Mouse (Mus musculus): ENCODE data around the gene Ifit2. TPM values are rescaled to one million over a fixed set of nuclear protein-coding genes. Genes with fewer than 3 reads are reported as not detected.

Gene Ifit2
- 8.9 and 9.2 TPM in 2 replicates for total RNA-seq (2014; fragmentation: Nextera tagmentation)
- total RNA-seq (2017) = 17.8 and 19.6 TPM in 2 replicates

GRCm38 (mm10) chr19:34550534-34551223, at the start of gene Ifit2:
Gene Ifit2, plus strand, starts transcription at chr19:34550694.
- peak; percentile 95 for ATAC-seq (replicated peaks; ENCODE audit: poor library complexity, severe bottlenecking)

- peak; percentile 97 for ATAC-seq (replicated peaks; ENCODE audit: poor library complexity, severe bottlenecking)
Measured at GRCm38 (mm10) chr19:34500763-34501162, 49.7 kb upstream of the Ifit2 start.

DNA sequence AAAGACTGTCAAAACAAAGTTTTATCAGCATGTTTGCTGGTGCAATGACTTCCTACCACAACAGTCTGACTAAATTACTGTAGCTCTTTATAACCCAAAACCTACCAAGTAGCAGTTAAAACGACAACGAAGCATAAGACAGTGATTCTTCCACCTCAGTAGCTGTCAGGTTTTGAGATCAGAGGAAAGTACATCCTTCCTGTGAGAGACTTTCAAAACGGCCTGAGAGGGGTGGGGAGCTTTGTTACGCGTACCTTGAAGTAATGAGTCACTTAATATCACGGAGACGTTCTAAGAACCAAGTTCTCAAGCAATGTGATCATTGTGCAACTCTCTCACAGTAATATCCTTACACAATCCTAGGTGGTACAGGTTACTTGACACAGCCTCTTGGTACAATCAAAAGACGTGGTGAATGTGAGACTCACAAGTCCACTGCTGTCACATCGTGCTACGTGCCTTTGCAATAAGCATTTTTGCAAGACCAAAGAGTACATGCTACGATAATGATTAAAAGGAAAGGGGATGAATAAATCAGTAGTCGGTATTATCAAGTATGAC, 45.3 kb upstream of the Ifit2 start:
- ATAC-seq (replicated peaks; ENCODE audit: poor library complexity, severe bottlenecking) = no peak

DNA sequence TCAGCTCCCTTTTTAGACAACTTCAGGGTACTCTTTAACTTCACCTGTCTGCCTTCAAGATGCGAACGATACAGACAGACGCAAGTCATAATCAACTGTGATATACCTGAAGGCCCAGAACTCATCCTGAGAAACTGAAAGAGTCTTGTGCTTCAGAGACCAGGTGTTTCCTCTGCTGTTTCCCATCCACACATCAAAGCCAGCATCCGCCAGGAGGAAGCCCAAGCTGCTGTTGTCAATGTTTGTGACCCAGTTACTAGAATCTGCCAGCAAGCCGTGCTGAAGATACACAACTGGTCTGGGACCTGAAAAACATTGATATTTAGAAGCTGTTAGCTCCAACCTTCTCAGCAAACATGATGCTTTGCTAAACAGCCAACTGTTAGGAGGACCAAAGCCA, 39.8 kb upstream of the Ifit2 start:
- no peak for ATAC-seq (replicated peaks; ENCODE audit: poor library complexity, severe bottlenecking)

GRCm38 (mm10) chr19:34511528-34511927, 39.0 kb upstream of the Ifit2 start:
- ATAC-seq (replicated peaks; ENCODE audit: poor library complexity, severe bottlenecking) = no peak

DNA sequence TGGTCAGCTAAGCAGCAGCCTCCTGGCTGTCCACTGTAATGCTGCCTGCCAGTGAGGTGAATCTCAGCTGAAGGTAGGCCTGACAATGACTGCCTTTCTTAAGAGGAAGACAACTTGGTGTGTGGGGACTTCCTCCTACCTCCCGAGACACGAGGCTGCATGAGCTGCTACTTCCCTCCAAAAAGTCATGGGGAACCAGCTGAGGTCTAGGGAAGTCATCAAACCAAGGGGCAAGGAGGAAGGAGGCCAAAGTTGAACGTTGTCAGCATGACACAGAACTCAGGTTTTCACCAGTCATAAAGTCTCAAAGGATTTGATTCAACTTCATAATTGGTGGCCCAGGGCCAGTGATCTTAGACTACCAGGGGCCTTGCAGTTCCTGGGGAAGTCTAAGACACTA, 34.8 kb upstream of the Ifit2 start:
- peak; percentile 82 for ATAC-seq (replicated peaks; ENCODE audit: poor library complexity, severe bottlenecking)

- ATAC-seq (replicated peaks; ENCODE audit: poor library complexity, severe bottlenecking) = no peak
Measured at GRCm38 (mm10) chr19:34516346-34516745, 34.1 kb upstream of the Ifit2 start.

- ATAC-seq (replicated peaks; ENCODE audit: poor library complexity, severe bottlenecking) = no peak
Measured at GRCm38 (mm10) chr19:34517197-34517596, 33.3 kb upstream of the Ifit2 start.

GRCm38 (mm10) chr19:34517812-34518594, 32.5 kb upstream of the Ifit2 start:
- no peak for ATAC-seq (replicated peaks; ENCODE audit: poor library complexity, severe bottlenecking)

- no peak for ATAC-seq (replicated peaks; ENCODE audit: poor library complexity, severe bottlenecking)
Measured at GRCm38 (mm10) chr19:34518786-34519185, 31.7 kb upstream of the Ifit2 start.

DNA sequence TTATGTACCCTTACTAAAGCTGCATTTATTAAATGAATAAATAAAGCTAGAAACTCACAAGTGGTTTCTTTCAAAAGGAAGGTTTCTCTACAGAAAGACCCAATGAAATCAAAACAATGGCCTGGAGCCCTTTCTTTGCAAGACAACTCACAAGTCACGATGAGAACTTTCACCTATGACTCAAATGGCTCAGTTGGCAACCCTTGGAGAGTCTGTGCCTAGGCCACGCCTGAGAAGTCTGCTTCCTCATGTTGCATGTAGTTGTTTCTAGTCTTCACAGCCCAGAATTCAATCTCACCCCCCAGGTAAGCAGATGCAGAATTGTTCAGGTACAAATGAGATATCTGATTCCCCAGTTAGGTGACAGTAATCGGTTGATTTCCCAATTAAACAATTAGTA, 30.8 kb upstream of the Ifit2 start:
- no peak for ATAC-seq (replicated peaks; ENCODE audit: poor library complexity, severe bottlenecking)

DNA sequence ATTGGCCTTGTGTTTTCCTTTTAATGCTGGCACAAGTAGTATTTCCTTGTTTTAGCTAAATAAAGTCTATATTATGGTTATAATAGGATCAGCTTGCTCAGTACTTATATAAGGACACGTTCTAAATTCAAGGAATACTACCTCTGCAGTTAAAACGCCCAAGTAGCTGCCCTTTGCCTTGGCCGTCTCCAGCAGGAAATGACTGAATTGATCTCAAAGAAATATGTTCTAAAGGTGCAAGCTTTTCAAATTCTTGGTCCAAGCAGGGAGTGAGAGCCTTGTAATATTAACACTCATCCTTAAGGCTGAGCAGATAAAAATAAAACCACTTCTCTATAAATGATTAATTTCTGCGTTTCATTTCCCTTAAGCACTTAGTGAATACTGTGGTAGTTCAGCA, 30.4 kb upstream of the Ifit2 start:
- no peak for ATAC-seq (replicated peaks; ENCODE audit: poor library complexity, severe bottlenecking)

- ATAC-seq (replicated peaks; ENCODE audit: poor library complexity, severe bottlenecking) = peak; percentile 69
Measured at GRCm38 (mm10) chr19:34521361-34521760, 29.1 kb upstream of the Ifit2 start.

DNA sequence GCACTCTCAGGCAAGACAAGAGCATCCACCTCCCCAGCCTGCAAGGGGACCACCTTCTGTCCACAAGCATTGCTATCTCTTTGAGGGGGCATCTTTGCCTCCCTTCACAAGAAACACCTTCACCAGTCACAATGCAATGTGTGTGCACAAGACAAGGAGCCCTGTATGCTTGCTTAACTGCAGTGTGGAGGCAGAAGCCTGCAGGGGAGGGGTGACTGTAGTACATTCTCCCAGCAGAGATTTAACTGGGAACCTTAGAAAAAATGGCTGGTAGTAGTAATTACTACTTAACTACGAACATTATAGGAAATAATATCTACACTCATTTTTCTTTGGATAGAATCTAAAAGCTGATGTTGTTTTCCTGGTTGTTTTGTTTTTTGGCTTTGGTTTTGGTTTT, 28.5 kb upstream of the Ifit2 start:
- ATAC-seq (replicated peaks; ENCODE audit: poor library complexity, severe bottlenecking) = peak; percentile 25; the same call in 1 of the 2 replicates

- ATAC-seq (replicated peaks; ENCODE audit: poor library complexity, severe bottlenecking) = no peak
Measured at GRCm38 (mm10) chr19:34523106-34523725, 27.3 kb upstream of the Ifit2 start.

GRCm38 (mm10) chr19:34524646-34525045, 25.8 kb upstream of the Ifit2 start:
- ATAC-seq (replicated peaks; ENCODE audit: poor library complexity, severe bottlenecking) = no peak

GRCm38 (mm10) chr19:34526321-34526923, 24.1 kb upstream of the Ifit2 start:
- peak; percentile 51 for ATAC-seq (replicated peaks; ENCODE audit: poor library complexity, severe bottlenecking)

GRCm38 (mm10) chr19:34526941-34527682, 23.4 kb upstream of the Ifit2 start, which contains the start of gene Lipa:
Gene Lipa, minus strand, starts transcription at chr19:34527474.
- peak; percentile 99 for ATAC-seq (replicated peaks; ENCODE audit: poor library complexity, severe bottlenecking)

- no peak for ATAC-seq (replicated peaks; ENCODE audit: poor library complexity, severe bottlenecking)
Measured at GRCm38 (mm10) chr19:34532061-34532751, 18.3 kb upstream of the Ifit2 start.

All from granulocyte monocyte progenitor cell, adult 5-6 weeks (primary cell).